Mouse (Mus musculus) CH12.LX (cell line): ENCODE measurements at regions not wholly inside any gene's neighbourhood (a gene's known extent, or its start where the extent isn't known, plus 50 kb on each side); places are given as distances from the start of the nearest gene placed in this dataset.

ENCODE experiments used
- DNase-seq: peaks from one replicate; pipeline ENCODE4 v3.0.0-alpha.2; 2013; ENCODE audit errors: extremely low read depth
- H3K27ac ChIP-seq: 2 replicates; pipeline ENCODE4 v1.5.1; 2012; ENCODE audit warnings: low read depth, mild to moderate bottlenecking, control low read depth, moderate library complexity; ENCODE audit not compliant: insufficient read depth
- H3K27me3 ChIP-seq: replicated peaks from 2 replicates; pipeline ENCODE3; 2012; ENCODE audit warnings: inconsistent platforms
- H3K36me3 ChIP-seq, 2 experiments: replicated peaks in 1 of 2; 2 replicates each; pipeline versions ENCODE3 to v1.6.1; 2012; ENCODE audit warnings: inconsistent platforms in 1 of 2, low read length in 1 of 2, mild to moderate bottlenecking in 1 of 2, mixed read lengths in 1 of 2, moderate library complexity in 1 of 2; ENCODE audit not compliant: control insufficient read depth in 1 of 2, insufficient read depth in 1 of 2
- H3K4me1 ChIP-seq, 2 experiments: 2 replicates each; pipeline ENCODE4 v1.6.1; 2012; ENCODE audit warnings: inconsistent platforms in 1 of 2, moderate library complexity in 1 of 2; ENCODE audit not compliant: insufficient read depth in 2 of 2, control insufficient read depth in 1 of 2
- H3K4me2 ChIP-seq: 2 replicates; pipeline ENCODE4 v1.6.1; 2012; ENCODE audit warnings: low read depth, mild to moderate bottlenecking, control low read depth; ENCODE audit not compliant: poor library complexity, insufficient read depth, severe bottlenecking
- H3K4me3 ChIP-seq, 3 experiments: fragments of 150-350 bp in 1 of 3; sonication (generic) in 1 of 3; replicated peaks in 1 of 3; 2 replicates each; pipeline versions ENCODE3 to v1.5.1; 2011 to 2012; ENCODE audit warnings: low read depth in 2 of 3, low read length in 2 of 3, mild to moderate bottlenecking in 2 of 3, moderate library complexity in 2 of 3, control low read depth in 1 of 3, improper control_type of control experiment in 1 of 3, inconsistent platforms in 1 of 3, mixed read lengths in 1 of 3; ENCODE audit not compliant: poor library complexity in 1 of 3
- H3K79me2 ChIP-seq: replicated peaks from 2 replicates; pipeline ENCODE4 v1.6.1; 2012; ENCODE audit warnings: mild to moderate bottlenecking, moderate library complexity; ENCODE audit not compliant: control insufficient read depth, poor library complexity, insufficient read depth, severe bottlenecking; ENCODE audit errors: extremely low read depth
- H3K9ac ChIP-seq: 2 replicates; pipeline ENCODE4 v1.6.1; 2012; ENCODE audit warnings: low read depth, mild to moderate bottlenecking, control low read depth, moderate library complexity; ENCODE audit not compliant: insufficient read depth
- H3K9me3 ChIP-seq: replicated peaks from 2 replicates; pipeline ENCODE3; 2012; ENCODE audit warnings: low read length, inconsistent platforms, mixed read lengths
- BHLHE40 ChIP-seq: IDR thresholded peaks from 2 replicates; pipeline ENCODE4 v1.6.1; 2011; ENCODE audit warnings: mild to moderate bottlenecking, low read depth, low read length, improper control_type of control experiment
- CHD2 ChIP-seq: IDR thresholded peaks from 2 replicates; pipeline ENCODE4 v1.6.1; 2011; ENCODE audit warnings: low read length, improper control_type of control experiment
- EP300 ChIP-seq: IDR thresholded peaks from 2 replicates; pipeline ENCODE4 v1.6.1; 2011; ENCODE audit warnings: low read length, improper control_type of control experiment
- ETS1 ChIP-seq: conservative IDR thresholded peaks from 2 replicates; pipeline ENCODE4 v1.6.1; 2012; ENCODE audit warnings: low read depth, mild to moderate bottlenecking, inconsistent platforms, low read length, improper control_type of control experiment, moderate library complexity
- GABPA ChIP-seq: IDR thresholded peaks from 2 replicates; pipeline ENCODE4 v1.6.1; 2012; ENCODE audit warnings: low read depth, low read length, improper control_type of control experiment, inconsistent platforms; ENCODE audit not compliant: insufficient replicate concordance
- HCFC1 ChIP-seq: IDR thresholded peaks from 2 replicates; pipeline ENCODE4 v1.6.1; 2012; ENCODE audit warnings: low read depth, mild to moderate bottlenecking, inconsistent platforms, low read length, improper control_type of control experiment
- IRF4 ChIP-seq: IDR thresholded peaks from 2 replicates; pipeline ENCODE4 v1.6.1; 2014; ENCODE audit warnings: low read depth, mild to moderate bottlenecking, inconsistent platforms, low read length, improper control_type of control experiment
- JUND ChIP-seq: conservative IDR thresholded peaks from 2 replicates; pipeline ENCODE4 v1.6.1; 2011; ENCODE audit warnings: low read depth, low read length, improper control_type of control experiment
- KAT2A ChIP-seq: IDR thresholded peaks from 2 replicates; pipeline ENCODE4 v1.6.1; 2012; ENCODE audit warnings: low read length, improper control_type of control experiment, inconsistent platforms; ENCODE audit not compliant: insufficient replicate concordance
- MAX ChIP-seq: IDR thresholded peaks from 2 replicates; pipeline ENCODE4 v1.6.1; 2011; ENCODE audit warnings: low read length, improper control_type of control experiment
- MAZ ChIP-seq: IDR thresholded peaks from 2 replicates; pipeline ENCODE4 v1.6.1; 2012; ENCODE audit warnings: low read depth, mild to moderate bottlenecking, inconsistent platforms, low read length, improper control_type of control experiment, moderate library complexity
- MEF2A ChIP-seq: IDR thresholded peaks from 2 replicates; pipeline ENCODE4 v1.6.1; 2014; ENCODE audit warnings: low read depth, mild to moderate bottlenecking, inconsistent platforms, low read length, improper control_type of control experiment, borderline replicate concordance
- MYC ChIP-seq: IDR thresholded peaks from 2 replicates; pipeline ENCODE4 v1.6.1; 2011; ENCODE audit warnings: low read depth, mild to moderate bottlenecking, improper control_type of control experiment, low read length
- NELFE ChIP-seq: IDR thresholded peaks from 2 replicates; pipeline ENCODE4 v1.6.1; 2011; ENCODE audit warnings: low read depth, low read length, improper control_type of control experiment
- NRF1 ChIP-seq: IDR thresholded peaks from 2 replicates; pipeline ENCODE4 v1.6.1; 2014; ENCODE audit warnings: low read depth, mild to moderate bottlenecking, inconsistent platforms, low read length, improper control_type of control experiment, moderate library complexity
- POLR2AphosphoS2 ChIP-seq: IDR thresholded peaks from 2 replicates; pipeline ENCODE4 v1.6.1; 2011; ENCODE audit warnings: low read depth, low read length, improper control_type of control experiment
- RAD21 ChIP-seq: IDR thresholded peaks from 2 replicates; pipeline ENCODE4 v1.6.1; 2011; ENCODE audit warnings: low read depth, mild to moderate bottlenecking, low read length, improper control_type of control experiment, moderate library complexity
- RCOR1 ChIP-seq: conservative IDR thresholded peaks from 2 replicates; pipeline ENCODE4 v1.6.1; 2012; ENCODE audit warnings: low read depth, mild to moderate bottlenecking, inconsistent platforms, low read length, improper control_type of control experiment
- SIN3A ChIP-seq: IDR thresholded peaks from 2 replicates; pipeline ENCODE4 v1.6.1; 2012; ENCODE audit warnings: low read length, improper control_type of control experiment, inconsistent platforms
- TBP ChIP-seq: conservative IDR thresholded peaks from 2 replicates; pipeline ENCODE4 v1.6.1; 2011; ENCODE audit warnings: low read depth, low read length, improper control_type of control experiment
- UBTF ChIP-seq: IDR thresholded peaks from 2 replicates; pipeline ENCODE4 v1.6.1; 2012; ENCODE audit warnings: low read depth, mild to moderate bottlenecking, inconsistent platforms, low read length, improper control_type of control experiment, moderate library complexity
- USF2 ChIP-seq: conservative IDR thresholded peaks from 2 replicates; pipeline ENCODE4 v1.6.1; 2011; ENCODE audit warnings: low read depth, low read length, improper control_type of control experiment
- ZMIZ1 ChIP-seq: IDR thresholded peaks from 2 replicates; pipeline ENCODE4 v1.6.1; 2012; ENCODE audit warnings: low read depth, mild to moderate bottlenecking, inconsistent platforms, low read length, improper control_type of control experiment
- ZNF384 ChIP-seq: IDR thresholded peaks from 2 replicates; pipeline ENCODE4 v1.6.1; 2012; ENCODE audit warnings: low read depth, low read length, improper control_type of control experiment, inconsistent platforms
- dilution Hi-C: fragments of 300-500 bp; cut with MboI; formaldehyde crosslinking; loops from 2 replicates; pipeline ENCODE4 v1.14.3; 2020; ENCODE audit warnings: low sequenced_read_pairs; ENCODE audit not compliant: extremely low pct_unique_long_range_greater_than_20kb, extremely low pct_ligation_motif_present
- in situ Hi-C: fragments of 300-500 bp; cut with MboI; formaldehyde crosslinking; loops from 3 replicates; pipeline ENCODE4 v1.14.3; 2019; ENCODE audit warnings: low sequenced_read_pairs, low pct_ligation_motif_present, low pct_unique_long_range_greater_than_20kb, mixed read lengths

GRCm38 (mm10) chr8:31377698-31378334 lies 2050.7 kb upstream of the 5930422O12Rik start:
- dilution Hi-C loops (no loop called here), in situ Hi-C loops (no loop called here)
- Histone ChIP-seq H3K79me2 (no peaks in the 10 kb centered on the region), H3K9ac (no peak overlapping the region), H3K4me1 (no peaks in the 10 kb centered on the region; a peak in 1 of 4 replicates), H3K27me3 (peaks cover 11% of the 10 kb centered on the region), H3K4me2 (no peak overlapping the region), H3K27ac (no peak overlapping the region), H3K4me3 (no peak overlapping the region), H3K9me3 (no peaks in the 10 kb centered on the region), H3K36me3 (no peaks in the 10 kb centered on the region)
- TF ChIP-seq RCOR1 = no peak
- TF ChIP-seq HCFC1 = no peak
- TF ChIP-seq EP300 = no peak
- TF ChIP-seq NRF1 = no peak
- no peak for TF ChIP-seq JUND
- no peak for TF ChIP-seq RAD21
- no peak for TF ChIP-seq ZMIZ1
- no peak for TF ChIP-seq MAX
- TF ChIP-seq MEF2A = no peak
- TF ChIP-seq IRF4 = no peak
- TF ChIP-seq KAT2A = no peak
- TF ChIP-seq POLR2AphosphoS2 = no peak
- DNase-seq = no peak

- dilution Hi-C loops (no loop called here), in situ Hi-C loops (no loop called here)
- Histone ChIP-seq H3K4me2 (no peak overlapping the region), H3K9me3 (no peaks in the 10 kb centered on the region), H3K27ac (no peak overlapping the region), H3K36me3 (no peaks in the 10 kb centered on the region), H3K4me1 (no peaks in the 10 kb centered on the region), H3K27me3 (peaks cover 3% of the 10 kb centered on the region), H3K9ac (no peak overlapping the region), H3K79me2 (no peaks in the 10 kb centered on the region), H3K4me3 (no peak overlapping the region)
- no peak for TF ChIP-seq RAD21
- DNase-seq = no peak
Observed at GRCm38 (mm10) chr8:31404811-31405210, 2023.7 kb upstream of the 5930422O12Rik start.

GRCm38 (mm10) chr8:31422241-31422640 lies 2006.3 kb upstream of the 5930422O12Rik start:
- in situ Hi-C loops = no loop called here
- no peaks in the 10 kb centered on the region for H3K4me1 ChIP-seq
- no peak for DNase-seq
- peaks cover 3% of the 10 kb centered on the region for H3K27me3 ChIP-seq
- H3K4me2 ChIP-seq = no peak overlapping the region
- TF ChIP-seq MAZ = no peak
- TF ChIP-seq USF2 = no peak
- no peak for TF ChIP-seq UBTF
- no peak for TF ChIP-seq MYC
- no peak for TF ChIP-seq ZNF384
- no peak for TF ChIP-seq BHLHE40
- TF ChIP-seq MAX = no peak
- TF ChIP-seq CHD2 = no peak
- TF ChIP-seq GABPA = no peak
- TF ChIP-seq RAD21 = no peak
- no peak for TF ChIP-seq SIN3A
- no peak for TF ChIP-seq TBP
- TF ChIP-seq NELFE = no peak
- TF ChIP-seq ETS1 = no peak
- H3K4me3 ChIP-seq = no peak overlapping the region
- H3K9me3 ChIP-seq = no peaks in the 10 kb centered on the region
- H3K9ac ChIP-seq = no peak overlapping the region
- no peaks in the 10 kb centered on the region for H3K36me3 ChIP-seq
- H3K79me2 ChIP-seq = no peaks in the 10 kb centered on the region
- dilution Hi-C loops = no loop called here
- H3K27ac ChIP-seq = no peak overlapping the region
